Mouse (Mus musculus) brown adipose tissue, adult 24 weeks (tissue): ENCODE measurements around the gene Gm5798. TPM values are rescaled to one million over a fixed set of nuclear protein-coding genes. Genes with fewer than 3 reads are reported as not detected.
"Not testable (repeated sequence)": the region's sequence is repeated elsewhere in the genome, so short reads cannot be mapped to it uniquely, and the experiment has no call there.

Experiments used
- H3K27ac ChIP-seq: fragments of 200-500 bp; replicated peaks from 2 replicates; pipeline ENCODE4 v1.5.1; 2012; ENCODE audit warnings: low read depth, mild to moderate bottlenecking, low read length
- H3K4me1 ChIP-seq: fragments of 200-500 bp; 2 replicates; pipeline ENCODE4 v1.6.1; 2012; ENCODE audit warnings: low read length, mixed read lengths; ENCODE audit not compliant: control insufficient read depth, insufficient read depth, insufficient read length
- H3K4me3 ChIP-seq: fragments of 200-500 bp; 2 replicates; pipeline ENCODE4 v1.5.1; 2012; ENCODE audit warnings: low read depth, mild to moderate bottlenecking, low read length, moderate library complexity; ENCODE audit not compliant: insufficient read depth
- polyA plus RNA-seq: library from polyadenylated mRNA; stranded (reverse); fragments of >200 nt; gene quantifications from 2 replicates; pipeline ENCODE4 v1.2.4, GENCODE M21; 2012; ENCODE audit not compliant: missing spikeins, insufficient read depth, insufficient read length

The Gm5798 gene
- polyA plus RNA-seq, result 1.3 TPM in 1 of 2 replicates, not detected in the other

- not testable (repeated sequence) for H3K27ac ChIP-seq, H3K4me3 ChIP-seq, H3K4me1 ChIP-seq
Observed at GRCm38 (mm10) chr14:41348309-41348708, at the start of gene Gm5798. TSS of gene Gm5798 (plus strand) at chr14:41348609.

- H3K4me3 ChIP-seq, H3K4me1 ChIP-seq, H3K27ac ChIP-seq: not testable (repeated sequence)
Observed at GRCm38 (mm10) chr14:41386279-41386678, 37.9 kb downstream of the Gm5798 start, which contains the start of gene Gm7945. TSS of gene Gm7945 (minus strand) at chr14:41386379.

Other genes with a start within 250 kb of the Gm5798 start
- 0.33 and 2.6 TPM in 2 replicates for gene Mat1a, start 243.6 kb upstream of the Gm5798 start, polyA plus RNA-seq
- gene Sftpa1, start 216.8 kb upstream of the Gm5798 start, polyA plus RNA-seq, result not detected in 2 replicates
- gene Mbl1, start 197.2 kb upstream of the Gm5798 start, polyA plus RNA-seq, result not detected in 2 replicates
- not detected in 2 replicates for gene Sftpd, start 163.5 kb upstream of the Gm5798 start, polyA plus RNA-seq
- gene Gm2832, start 69.8 kb upstream of the Gm5798 start, polyA plus RNA-seq, result not detected in 2 replicates
- not detected in 2 replicates for gene Gm7945, start 37.8 kb downstream of the Gm5798 start, polyA plus RNA-seq
- gene Gm6482, start 59.7 kb downstream of the Gm5798 start, polyA plus RNA-seq, result not detected in 2 replicates
- not detected in 2 replicates for gene Gm7954, start 104.9 kb downstream of the Gm5798 start, polyA plus RNA-seq
- not detected in 2 replicates for gene Gm3486, start 140.9 kb downstream of the Gm5798 start, polyA plus RNA-seq
- not detected in 2 replicates for gene Gm7970, start 207.0 kb downstream of the Gm5798 start, polyA plus RNA-seq
- gene 1700049E17Rik2, start 224.6 kb downstream of the Gm5798 start, polyA plus RNA-seq, result not detected in 2 replicates